Mouse (Mus musculus) large intestine, adult 2 months (tissue): ENCODE data around the gene Dagla. TPM values are rescaled to one million over a fixed set of nuclear protein-coding genes. Genes with fewer than 3 reads are reported as not detected.

ENCODE experiments used
- DNase-seq: peaks from one replicate; pipeline ENCODE4 v3.0.0-alpha.2; 2012; ENCODE audit warnings: low read depth, low spot score
- WGBS: fragments of 180-500 bp; shearing (Covaris S2); methylation state at CpG from one replicate; pipeline ENCODE4 v1.1.7; 2018; 5-methylcytosine and 5-hydroxymethylcytosine counted together
- polyA plus RNA-seq: library from polyadenylated mRNA; depleted of rRNA; stranded (reverse); fragments of >200 nt; gene quantifications from 2 replicates; pipeline ENCODE4 v1.2.3, GENCODE M21; 2012

Gene Dagla
- polyA plus RNA-seq, 1 experiment = 7.7 TPM

DNA sequence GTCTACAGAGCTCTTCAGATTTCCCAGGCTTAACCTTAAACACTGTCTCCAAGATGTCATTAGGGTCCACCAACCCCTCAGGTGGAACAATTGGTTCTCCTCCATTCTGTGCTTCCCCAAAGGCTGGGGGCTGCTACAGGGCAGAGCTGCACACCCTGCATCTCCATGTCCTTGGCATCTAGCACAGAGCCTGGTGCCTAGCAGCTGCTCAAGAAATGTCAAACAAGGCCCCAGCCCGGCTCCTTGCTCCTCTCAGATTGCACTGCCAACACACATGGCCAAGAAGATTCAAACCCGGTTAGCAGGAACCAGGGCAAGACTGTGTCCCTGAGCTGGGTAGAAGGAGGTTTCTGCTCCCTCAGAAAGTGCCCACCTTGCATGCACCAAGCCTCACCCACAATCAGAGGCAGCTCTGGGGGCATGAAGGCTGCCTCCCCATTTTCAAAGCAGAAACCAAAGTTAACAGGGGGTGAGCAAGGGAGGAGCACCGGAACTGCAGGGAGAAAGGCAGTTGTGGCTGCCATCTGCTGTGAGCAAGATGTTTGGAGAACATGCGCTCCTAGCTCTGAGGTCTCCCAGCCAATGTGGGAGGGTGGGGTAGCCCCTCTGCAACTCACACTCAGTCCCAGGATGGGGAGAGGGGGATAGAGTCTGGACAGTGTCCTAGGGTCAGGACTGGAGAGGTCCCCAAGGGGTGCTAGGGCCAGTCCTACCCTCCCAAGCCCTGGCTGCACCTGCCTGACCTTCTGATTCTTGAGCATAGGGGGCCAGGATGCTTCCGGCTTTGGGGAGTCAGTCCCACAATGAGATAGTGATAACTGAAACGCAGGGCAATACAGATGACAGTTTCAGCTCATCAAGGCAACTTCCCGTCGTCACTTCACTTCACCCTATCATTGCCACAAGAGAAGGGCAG is 16.3 kb downstream of the Dagla start:
- no peak for DNase-seq
- WGBS = 75% methylated on average over 8 of the region's 8 CpGs

DNA sequence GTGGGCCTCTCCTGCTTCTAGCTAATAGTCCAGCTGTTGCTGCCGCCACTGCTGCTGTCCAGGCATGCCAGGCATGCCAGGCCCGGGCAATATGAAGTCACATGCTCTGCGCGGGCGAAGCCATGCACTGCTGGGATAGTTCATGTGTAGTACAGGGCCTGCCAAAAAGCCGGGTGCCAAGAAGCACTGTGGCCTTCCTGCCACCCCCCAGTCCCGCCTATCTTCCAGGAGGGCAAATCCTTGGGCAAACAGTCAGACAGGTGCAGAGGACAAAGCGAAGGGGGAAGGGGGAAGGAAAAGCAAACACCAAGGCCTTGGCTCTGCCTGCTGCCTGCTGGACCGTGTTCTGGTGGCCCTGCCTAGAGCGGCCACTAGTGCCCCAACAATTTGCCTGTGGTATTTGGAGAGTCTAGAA is 18.2 kb downstream of the Dagla start:
- 33% methylated on average over 10 of the region's 10 CpGs for WGBS
- DNase-seq = no peak

DNA sequence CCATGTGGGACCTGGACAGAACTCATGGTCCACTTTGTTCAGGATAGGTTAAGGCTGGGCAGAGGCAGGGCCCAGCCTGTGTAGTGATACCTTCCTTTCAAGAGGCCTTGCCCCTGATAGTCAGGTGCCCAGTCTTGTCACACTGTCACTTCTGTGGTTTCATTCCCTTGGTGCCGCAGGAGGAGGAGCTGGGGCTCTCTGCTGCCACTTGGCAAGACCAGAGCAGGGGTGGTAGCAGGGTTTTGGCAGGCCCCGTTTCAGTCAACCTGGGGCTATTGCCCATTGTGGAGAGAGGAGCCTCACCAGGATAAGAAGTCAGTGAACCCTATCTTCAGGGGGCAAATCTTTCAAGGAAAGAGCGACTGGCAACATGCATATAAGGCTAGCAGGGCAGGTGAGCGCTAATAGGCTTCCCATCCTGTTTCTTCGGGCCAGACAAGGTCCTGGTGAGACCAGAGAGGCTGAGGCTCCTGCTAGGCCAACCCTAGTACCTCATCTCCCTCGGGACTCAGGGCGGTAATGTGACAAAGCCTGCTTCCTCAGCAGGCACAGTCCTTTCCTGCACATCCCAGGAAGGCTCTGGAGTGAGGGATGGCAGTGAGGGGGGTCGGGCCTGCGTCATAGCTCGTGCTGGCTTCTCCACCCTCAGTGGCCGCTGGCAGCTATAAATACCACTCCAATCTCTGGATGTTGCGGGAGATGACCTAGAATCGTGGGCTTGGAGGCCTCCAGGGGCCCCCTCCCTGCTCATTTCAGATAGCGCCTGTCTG is 23.7 kb downstream of the Dagla start:
- 78% methylated on average over 14 of the region's 14 CpGs for WGBS
- no peak for DNase-seq

DNA sequence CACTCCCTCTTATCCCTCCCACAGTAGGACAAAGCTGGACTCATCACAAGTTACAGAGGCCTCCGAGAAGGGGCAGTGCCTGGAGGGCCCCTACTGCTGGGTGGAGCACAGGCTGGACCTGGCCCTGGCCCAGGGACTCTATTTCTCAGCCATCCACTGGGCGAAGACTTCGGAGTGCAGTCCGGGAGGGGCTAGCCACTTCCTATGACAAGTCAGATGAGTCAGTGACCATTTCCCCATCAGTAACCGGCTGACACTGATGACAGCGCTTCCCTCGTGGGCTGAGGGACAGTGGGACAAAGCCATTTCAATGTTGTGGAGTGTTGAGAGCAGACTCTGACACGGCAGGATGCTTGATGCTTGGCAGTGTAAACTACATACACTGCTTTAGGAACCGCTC is 25.0 kb downstream of the Dagla start:
- 44% methylated on average over 9 of the region's 9 CpGs for WGBS
- no peak for DNase-seq

DNA sequence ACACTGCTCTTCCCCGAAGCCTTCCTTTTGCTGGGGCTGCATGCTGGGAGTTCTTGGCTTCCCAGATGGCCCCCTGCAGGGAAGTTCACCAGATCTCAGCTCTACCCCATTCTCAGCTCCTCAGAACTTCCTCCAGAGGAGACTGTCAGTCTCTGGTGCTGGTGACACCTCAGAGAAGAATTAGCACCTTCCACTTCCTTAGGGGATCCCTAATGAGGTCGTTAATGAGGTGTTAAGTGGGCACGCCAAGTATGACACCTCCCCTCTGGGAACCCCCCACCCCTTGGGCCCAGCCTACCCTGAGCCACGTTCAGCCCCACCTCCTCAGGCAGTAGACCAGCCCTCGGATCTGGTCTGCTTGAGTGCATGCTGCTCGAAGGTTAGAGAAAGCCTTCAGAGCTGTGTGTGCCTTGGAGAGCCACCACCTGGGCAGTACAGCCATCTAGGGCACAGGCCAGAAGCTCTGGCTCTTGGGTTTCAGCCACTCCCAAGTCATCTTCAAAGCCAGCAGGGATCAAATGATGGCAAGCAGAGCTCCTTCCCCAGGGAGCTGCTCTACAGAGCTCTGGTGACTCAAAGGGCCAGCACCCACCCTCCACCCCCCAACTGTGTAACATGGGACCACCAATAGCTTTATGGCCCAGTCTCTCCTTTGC is 25.9 kb downstream of the Dagla start:
- DNase-seq = no peak
- WGBS = 24% methylated on average over 6 of the region's 6 CpGs

DNA sequence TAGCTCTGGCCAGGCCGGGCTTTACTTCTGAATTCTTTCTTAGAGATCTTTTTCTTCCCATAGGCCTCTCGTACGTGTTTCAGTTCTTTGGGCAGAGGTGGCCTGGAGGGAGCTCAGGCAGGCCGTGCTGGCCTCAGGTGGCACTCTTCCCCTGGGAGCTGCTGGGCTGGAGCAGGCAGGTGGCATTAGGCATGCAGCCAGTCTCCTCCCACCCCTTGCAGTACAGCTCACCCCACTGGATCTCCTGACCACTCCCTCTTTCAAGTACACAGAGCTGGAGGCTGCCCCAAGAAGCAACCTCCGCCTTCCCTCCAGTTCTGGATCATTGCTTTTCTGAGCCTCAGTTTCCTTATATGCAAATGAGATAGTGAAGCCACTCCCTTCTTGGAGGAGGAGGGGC is 26.9 kb downstream of the Dagla start:
- DNase-seq = no peak
- 34% methylated on average over 5 of the region's 5 CpGs for WGBS

DNA sequence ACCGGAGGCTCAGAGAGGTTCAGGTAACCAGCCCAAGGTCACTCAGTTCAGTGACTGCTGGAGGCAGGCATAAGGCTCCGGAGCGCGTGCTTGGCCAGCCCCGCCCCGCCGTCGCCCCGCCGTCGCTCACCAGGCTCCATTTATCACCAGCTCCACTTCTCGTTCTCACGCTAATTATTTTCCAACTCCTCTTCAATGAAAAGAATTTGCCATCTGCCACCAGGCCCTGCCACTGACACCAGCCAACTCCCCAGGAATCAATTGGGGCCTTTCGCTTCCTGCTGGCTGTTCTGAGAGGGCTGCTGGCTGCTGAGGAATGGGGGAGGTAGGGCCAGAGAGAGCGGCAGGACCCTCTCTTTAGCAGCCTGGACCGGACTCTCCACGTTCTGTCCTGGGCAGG is 27.3 kb downstream of the Dagla start:
- WGBS = 15% methylated on average over 17 of the region's 17 CpGs
- DNase-seq = no peak

DNA sequence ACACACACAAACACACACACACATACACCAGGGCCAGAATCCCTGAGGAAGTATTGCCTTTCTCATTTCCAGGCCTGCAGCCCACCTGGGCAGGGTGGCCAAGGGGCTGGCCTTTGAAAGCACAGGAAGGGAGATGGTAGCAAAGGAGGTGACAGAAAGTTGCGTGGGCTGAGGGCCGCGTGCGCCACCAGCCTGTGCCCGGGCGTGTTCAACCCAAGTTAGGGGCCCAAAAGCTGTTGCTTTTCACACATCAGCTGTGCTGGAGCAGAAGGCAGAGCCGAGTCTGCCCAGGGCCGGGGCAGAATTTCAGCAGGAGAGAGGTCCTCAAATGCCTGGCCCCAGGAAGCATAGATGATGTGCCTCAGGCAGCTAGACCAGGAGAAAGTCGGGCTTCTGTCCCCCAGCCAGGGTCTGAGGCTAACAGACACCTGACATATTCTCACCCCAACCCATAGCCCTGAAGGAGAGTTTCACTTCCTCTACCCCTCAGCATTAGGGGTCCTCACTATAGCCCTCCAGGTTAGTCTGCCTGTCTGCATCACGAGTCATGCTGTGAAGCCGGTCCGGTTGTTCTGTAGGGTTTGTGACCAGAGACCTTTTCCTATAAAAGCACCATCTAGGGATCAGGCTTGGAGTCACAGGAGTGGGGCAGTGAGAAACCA is 28.1 kb downstream of the Dagla start:
- no peak for DNase-seq
- 67% methylated on average over 12 of the region's 12 CpGs for WGBS

DNA sequence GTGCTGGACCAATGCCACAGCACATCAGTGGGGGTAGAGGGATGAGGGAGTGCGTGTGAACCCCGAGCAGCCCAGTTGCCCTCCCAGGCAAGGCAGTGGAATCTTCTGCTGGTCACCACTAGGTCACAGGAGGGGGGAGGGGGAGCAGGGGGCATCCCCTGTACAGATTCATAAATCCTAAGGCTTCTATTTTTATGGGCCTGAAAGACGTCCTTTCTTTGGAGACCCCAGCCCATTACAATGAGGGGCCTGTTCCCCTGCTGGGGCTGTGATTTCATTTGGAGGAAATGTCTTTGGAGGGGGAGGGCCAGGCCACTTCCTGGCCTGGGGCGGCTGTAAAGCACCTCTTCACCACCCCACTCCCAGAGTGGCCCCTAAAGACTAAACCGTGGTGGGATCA is 30.6 kb downstream of the Dagla start:
- WGBS = 68% methylated on average over 5 of the region's 5 CpGs
- no peak for DNase-seq

DNA sequence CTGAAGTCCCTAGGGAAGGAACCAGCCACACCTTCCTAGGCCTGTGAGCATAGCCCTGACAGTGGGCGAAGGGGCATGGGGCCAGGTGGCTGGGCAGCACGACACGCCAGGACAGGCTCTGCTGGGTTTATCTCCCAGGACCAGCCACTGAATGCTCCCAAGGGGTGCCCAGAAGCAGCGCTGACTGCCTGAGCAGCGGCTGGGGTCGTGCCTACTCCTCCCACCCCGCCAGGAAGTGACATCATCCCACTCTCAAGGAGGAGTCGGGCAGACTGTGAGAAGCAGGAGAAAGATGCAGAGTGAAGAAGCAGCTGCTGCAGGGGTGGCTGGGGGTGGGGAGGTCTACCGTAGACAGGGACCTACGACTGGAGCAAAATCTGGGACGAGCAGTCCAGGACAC is 31.9 kb downstream of the Dagla start:
- 46% methylated on average over 11 of the region's 11 CpGs for WGBS
- no peak for DNase-seq

DNA sequence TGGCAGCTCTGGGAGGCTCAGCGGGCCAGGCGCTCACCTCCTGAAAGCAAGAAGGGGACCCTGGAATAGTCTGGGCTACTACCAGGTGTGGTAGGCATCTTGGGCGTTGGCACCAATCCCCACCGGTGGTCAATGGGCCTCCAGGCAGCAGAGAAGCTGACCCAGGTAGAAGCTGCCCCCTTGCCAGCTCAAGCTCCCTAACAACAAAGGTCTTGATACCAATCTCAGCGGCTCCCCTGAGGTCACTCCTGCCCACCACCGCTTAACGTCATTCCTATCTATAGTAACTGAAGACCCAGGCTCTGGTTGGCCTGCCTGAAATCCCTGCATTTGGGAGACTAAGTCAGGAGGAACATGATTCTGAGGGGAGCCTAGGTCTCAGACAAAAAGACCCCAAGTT is 33.1 kb downstream of the Dagla start:
- 89% methylated on average over 7 of the region's 7 CpGs for WGBS
- no peak for DNase-seq

DNA sequence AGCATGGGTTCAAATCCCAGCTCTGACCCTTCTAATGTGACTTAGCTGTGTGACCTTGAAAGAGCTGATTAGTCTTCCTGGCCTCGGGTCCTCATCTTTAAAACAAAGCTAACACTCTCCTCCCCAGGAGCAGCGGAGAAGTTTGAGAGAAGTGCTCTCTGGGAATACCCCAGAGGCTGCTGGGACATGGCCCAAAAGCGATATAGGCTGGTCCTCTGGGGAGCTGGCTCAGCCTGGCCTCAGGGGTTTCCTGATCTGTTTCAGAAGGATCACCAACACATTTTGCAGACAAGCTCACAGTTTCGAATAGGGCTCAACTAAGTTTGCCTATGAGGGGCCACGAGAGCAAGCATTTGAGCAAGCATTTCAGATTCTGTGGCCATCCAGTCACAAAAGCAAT is 34.3 kb downstream of the Dagla start:
- no peak for DNase-seq
- WGBS = 82% methylated on average over 5 of the region's 5 CpGs

DNA sequence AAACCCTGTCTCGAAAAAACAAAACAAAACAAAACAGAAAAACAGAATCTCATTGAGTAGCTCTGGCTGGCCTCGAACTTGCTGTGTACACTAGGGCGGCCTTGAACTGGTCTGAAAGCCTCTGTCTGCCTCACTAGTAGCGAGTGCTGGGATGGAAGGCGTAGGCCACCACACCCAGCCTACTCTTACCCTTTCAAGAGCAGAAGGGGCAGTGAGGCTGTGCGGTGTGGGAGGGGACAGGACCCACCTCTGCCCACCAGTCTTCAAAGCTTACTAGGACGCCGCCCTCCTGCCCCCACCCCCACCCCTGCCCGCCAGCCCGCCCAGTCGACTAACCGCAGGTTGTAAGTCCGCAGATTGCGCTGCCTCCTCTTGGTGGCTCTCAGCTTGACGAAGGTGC is 35.8 kb downstream of the Dagla start:
- DNase-seq = no peak

DNA sequence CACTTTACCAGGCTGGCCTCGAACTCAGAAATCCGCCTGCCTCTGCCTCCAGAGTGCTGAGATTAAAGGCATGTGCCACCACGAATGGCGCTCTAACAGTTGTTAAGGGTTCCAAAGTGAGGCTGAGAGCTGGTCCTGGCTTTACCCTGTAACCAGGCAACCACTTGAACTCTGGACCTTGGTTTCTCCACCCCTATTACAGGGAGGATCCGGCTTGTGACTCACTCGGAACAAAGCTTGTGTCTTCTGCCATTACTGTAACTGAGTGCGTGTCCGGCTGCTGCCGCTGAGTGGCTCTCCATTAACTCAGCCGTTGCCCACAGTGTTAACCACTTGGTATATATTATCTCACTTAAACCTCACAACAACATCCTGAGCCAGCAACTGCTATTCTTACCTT is 36.7 kb downstream of the Dagla start:
- WGBS = 26% methylated on average over 10 of the region's 10 CpGs

More for the DNA sequence above, 35.8 kb downstream of the Dagla start:
- 89% methylated on average over 15 of the region's 15 CpGs for WGBS

DNA sequence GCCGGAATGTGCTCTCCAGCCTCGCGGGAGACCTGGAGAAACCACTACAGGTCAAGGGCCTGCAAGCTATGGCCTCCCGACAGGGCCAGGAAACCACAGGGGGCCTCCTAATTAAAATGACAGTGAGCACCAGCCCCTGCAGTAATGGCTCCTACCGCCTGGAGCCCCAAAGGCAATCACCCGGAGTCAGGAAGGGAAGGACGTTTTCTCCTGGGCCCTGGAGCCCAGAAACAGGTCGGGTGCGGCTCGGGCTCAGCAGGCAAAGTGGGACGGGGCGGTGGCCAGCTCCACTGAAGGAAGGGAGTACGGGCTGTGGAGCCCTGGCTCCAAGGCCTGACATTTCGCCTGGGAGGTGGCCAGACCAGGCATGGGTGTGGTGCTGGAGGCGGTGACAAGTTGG is 37.6 kb downstream of the Dagla start:
- 34% methylated on average over 15 of the region's 15 CpGs for WGBS

More for the DNA sequence above, 36.7 kb downstream of the Dagla start:
- peak; percentile 96 for DNase-seq

DNA sequence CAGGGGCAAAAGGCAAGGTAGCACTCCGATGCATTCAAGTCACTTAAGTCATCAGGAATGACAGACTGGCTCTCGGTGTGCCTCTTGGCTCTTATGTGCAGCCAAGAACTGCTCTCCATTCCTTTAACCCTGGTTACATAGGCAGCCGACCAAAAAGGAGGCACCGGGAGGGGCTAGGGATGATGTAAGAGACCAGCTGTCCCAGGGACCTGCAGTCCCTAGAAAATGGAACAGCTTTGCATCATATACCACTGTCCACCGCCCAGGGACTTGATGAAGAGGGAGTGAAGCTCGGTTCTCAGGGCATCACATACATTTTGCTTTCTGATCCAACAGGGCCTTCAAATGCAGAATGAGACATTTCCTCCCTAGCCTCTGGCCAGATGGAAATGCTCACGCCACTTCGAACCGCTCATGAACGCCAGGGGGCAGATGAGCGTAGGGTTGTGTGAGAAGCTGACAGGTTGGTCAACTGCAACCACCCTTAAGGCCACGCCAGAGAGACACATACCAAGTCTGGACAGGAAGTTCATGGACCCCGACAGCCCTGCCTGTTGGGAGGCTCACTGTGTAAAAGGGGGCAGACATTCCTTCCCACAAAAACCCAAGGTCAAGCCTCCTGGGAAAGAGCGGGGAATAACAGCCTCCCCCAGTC is 38.4 kb downstream of the Dagla start:
- 17% methylated on average over 14 of the region's 14 CpGs for WGBS
- DNase-seq = no peak

More for the DNA sequence above, 37.6 kb downstream of the Dagla start:
- DNase-seq = no peak

DNA sequence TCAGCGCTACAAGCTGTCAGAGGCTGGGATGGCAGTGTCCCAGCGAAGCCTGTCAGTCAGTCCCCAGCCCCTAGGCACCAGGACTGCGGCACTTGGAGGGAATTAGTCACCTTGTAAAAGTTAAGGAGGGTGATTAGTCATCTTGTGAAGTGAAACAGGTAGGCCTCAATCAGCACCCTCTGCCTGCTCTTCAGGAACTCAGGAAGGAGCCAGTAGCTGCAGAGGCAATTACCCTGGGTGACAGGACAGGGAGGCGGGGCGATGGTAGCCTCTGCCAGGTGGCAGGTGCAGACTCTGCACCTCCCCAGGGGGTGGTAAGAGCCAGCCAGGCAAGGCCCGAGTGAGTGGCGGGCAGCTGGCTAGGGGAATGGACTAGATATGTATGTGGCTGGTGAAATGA is 43.3 kb downstream of the Dagla start:
- WGBS = 38% methylated on average over 7 of the region's 7 CpGs
- DNase-seq = no peak

DNA sequence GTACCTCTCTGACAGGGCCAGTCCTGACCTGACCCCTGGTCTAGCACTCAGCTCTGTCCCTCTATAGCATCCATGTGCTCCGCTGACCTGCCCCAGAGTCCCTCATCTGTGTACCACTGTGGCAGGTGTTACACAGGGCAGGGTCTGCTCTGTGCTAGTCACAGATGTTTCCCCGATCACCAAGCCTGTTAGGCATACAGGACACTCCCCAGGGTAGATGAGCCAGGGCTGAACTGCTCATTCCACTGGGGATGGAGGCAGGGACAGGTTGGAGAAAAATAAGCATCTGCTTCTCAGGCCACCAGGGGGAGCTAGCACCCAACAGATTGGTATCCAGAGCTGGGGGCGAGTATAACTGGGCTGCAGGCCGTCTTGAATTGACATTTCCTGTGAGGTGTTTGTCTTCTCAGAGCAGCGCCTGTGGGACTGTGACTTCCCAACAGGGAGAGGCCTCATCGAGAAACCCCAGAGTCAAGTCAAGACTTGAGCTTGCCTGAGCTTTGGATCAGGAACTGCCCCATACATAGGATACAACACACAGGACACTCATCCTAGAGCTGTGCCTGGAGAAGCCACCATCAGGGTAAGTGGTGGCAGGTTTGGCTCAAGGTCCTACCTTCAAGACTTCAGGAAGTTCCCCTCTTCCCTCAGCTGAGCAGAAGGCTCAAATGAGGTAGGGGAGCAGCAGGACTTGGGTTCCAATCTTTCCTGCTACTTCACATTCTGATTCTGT is 46.2 kb downstream of the Dagla start:
- no peak for DNase-seq
- 20% methylated on average over 6 of the region's 6 CpGs for WGBS

DNA sequence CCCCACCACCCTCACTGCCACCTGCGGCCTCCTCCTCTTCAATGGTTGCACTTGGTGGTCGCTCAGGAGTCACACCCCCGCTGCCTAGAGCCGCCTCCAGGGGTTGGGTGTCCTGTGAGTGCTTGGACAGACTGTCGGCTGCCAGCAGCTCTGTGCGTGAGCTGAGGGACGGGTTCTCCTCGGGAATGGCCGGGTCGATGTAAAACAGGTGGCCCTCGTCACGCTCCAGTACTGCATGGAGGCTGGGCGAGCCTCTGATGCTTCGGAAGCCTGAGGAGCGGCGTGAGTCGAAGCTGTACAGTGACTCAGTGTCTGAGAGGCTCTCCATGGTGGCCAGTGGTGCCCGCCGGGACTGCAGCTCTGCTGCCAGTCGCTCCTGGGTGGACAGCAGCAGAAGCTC is 56.5 kb downstream of the Dagla start:
- 74% methylated on average over 20 of the region's 20 CpGs for WGBS
- no peak for DNase-seq
